Mouse (Mus musculus): ENCODE results near the gene Itln1.
"Not testable (repeated sequence)": the region's sequence is repeated elsewhere in the genome, so short reads cannot be mapped to it uniquely, and the experiment has no call there.

Itln1 gene

GRCm38 (mm10) chr1:171513234-171513633 is 21.9 kb downstream of the Itln1 start:
- no peak for DNase-seq

DNA sequence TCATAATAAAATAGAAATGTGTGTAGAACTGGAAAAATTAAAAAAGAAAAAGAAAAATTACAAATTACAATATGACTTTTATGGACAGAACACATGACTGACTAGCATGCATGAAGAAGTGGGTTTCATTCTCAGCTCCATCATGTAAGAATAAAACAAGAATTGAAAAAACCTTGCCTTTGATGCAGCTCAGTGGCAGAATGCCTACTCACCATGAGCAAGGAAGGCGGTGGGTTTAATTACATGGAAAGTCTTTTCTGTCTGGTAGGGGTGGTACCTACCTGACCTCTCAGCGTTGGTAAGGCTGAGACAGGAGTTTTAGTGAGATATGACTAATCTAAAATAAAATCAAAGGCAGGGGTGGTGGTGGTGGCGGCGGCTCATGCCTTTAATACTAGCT is 30.5 kb downstream of the Itln1 start:
- no peak for DNase-seq

DNA sequence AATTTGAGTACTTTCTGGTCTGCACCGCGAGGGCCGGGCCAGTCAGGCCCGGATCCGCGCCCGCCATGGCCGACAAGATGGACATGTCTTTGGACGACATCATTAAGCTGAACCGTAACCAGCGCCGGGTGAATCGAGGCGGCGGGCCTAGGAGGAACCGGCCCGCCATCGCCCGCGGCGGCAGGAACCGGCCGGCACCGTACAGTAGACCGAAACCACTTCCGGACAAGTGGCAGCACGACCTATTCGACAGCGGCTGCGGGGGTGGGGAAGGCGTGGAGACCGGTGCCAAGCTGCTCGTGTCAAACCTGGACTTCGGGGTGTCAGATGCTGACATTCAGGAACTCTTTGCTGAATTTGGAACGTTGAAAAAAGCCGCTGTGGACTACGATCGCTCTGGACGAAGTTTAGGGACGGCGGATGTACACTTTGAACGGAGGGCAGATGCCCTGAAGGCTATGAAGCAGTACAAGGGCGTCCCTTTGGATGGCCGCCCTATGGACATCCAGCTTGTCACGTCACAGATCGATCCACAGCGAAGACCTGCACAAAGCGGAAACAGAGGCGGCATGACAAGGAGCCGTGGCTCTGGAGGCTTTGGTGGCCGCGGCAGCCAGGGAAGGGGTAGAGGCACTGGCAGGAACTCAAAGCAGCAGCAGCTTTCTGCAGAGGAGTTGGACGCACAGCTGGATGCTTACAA is 31.4 kb downstream of the Itln1 start:
- peak; percentile 82 to 84 for DNase-seq

DNA sequence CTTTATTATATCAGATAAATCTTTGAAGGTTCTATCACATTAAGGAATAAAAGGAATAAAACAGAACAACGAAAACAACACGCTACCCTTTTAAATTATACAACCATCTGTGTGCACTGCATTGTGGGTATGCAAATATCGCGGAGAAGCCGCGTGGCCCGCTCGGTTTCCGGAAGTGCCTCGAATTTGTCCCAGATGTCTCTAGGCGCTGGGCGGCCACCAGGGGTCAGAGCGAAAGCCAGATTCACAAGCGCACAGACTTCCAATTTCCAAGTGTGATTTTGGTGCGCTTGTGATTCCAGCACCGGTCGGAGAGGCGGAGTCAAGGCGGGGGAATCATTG is 31.9 kb downstream of the Itln1 start, which contains the start of gene Alyref2:
Gene Alyref2 (plus strand): TSS at position 229 of the 342 bp plus-strand sequence.
- peak; percentile 94 to 95 for DNase-seq

DNA sequence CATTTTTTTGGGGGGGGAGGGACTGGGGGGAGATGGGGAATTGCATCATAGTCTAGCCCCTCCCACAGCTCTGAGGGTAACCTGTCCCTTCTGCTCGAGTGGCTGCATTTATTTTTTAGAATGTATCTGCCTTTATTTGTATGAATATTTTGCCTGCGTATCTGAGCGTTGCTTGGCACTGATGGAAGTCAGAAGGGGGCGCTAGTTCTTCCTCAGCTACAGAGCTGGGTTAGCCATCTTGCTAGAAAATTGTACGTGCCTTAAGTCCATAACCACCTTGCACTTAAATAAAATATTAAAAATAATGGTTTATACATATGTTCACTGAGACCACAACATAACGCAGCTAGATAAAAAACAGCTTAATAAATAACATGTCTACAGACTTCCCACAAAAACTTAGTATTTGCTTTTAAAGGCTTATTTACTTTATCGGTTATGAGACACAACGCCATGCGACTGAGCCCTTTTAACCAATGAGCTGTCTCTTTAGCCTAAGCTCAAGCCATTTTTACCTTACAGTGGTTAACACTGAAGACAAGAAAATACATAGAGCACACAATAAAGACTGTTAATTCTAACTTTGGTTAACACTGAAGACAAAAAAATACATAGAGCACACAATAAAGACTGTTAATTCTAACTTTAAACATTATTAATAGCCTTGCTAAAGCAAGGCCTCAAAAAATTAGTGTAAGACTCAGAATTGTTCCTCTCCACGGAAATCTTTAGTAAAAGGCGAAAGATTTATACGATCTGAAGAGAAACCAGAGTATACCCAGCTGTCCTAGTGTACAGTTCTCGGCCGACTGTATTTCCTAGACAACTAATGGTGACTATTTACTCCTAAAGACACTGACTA is 32.5 kb downstream of the Itln1 start:
- DNase-seq = peak; percentile 71 to 75

DNA sequence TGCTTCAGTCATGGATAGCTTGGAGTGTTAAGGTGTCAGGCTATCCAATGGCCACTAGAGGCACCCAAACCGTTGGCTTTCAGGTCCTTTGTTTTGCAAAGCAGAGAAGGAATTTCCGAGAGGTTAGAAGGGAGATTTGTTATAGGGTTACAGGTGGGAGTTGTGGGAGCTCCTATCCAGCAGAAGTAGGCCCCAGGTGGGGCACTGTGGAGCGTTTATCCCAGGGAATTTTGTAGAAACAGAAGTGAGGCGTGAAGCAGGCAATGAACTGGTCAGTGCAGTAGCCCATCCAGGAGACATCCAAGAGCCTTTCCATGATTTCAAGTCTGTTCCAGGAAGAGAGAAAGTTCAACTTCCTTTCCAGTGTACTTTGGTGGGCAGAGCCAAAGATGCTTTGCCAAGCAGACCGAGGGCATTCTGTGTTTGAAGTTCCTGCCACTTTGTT is 33.4 kb downstream of the Itln1 start:
- peak; percentile 26 to 35 for DNase-seq

DNA sequence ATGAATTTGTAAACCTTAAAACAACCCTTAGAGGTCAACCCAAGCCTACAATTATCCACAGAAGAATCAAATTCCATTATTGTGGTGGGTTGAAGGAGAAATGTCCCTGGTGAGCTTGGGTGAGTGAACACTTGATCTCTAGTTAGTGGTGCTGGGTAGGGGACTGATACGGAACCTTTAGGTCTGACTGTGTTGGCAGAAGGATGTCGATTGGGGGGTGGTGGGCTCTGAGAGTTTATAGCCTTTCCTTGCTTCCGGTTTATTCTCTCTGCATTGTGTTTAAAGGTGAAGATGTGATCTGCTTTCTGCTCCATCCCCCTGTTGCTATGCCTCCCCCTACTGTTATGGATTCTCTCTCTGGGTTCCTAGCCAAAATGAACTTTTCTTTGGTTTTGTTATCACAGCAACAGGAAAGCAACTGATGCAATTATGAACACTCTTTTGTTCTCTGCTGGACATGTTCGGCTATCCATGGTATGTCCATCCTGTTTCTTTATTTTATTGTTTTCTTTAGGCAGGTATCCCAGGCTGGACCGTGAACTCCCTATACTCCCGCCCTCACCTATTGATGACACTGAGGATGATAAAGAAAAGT is 34.0 kb downstream of the Itln1 start:
- DNase-seq = no peak

- no peak for DNase-seq
Measured at GRCm38 (mm10) chr1:171499856-171500255, 35.2 kb downstream of the Itln1 start.

- no peak for DNase-seq
Measured at GRCm38 (mm10) chr1:171495371-171495770, 39.7 kb downstream of the Itln1 start.

DNA sequence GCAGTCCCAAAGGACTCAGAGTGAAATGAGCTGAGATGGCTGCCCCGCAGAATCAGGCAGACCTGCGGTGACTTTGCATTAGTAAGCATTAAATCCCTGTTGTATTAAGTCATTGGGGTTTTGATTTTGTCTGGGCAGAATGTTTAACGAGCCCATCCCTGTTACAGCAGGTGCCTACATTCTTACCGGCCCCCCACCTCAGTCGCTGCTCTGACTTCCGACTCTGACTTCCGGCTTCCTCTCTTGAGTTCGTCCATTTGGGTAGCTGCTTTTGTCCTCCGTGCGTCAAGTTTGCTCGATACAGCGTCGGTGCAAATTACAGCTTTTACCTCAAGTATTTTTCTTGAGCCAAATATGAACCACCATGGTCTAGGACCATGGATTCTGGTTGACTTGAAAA is 40.9 kb downstream of the Itln1 start:
- no peak for DNase-seq

GRCm38 (mm10) chr1:171478968-171479367 is 56.1 kb downstream of the Itln1 start:
- DNase-seq = peak; percentile 79 to 81

DNA sequence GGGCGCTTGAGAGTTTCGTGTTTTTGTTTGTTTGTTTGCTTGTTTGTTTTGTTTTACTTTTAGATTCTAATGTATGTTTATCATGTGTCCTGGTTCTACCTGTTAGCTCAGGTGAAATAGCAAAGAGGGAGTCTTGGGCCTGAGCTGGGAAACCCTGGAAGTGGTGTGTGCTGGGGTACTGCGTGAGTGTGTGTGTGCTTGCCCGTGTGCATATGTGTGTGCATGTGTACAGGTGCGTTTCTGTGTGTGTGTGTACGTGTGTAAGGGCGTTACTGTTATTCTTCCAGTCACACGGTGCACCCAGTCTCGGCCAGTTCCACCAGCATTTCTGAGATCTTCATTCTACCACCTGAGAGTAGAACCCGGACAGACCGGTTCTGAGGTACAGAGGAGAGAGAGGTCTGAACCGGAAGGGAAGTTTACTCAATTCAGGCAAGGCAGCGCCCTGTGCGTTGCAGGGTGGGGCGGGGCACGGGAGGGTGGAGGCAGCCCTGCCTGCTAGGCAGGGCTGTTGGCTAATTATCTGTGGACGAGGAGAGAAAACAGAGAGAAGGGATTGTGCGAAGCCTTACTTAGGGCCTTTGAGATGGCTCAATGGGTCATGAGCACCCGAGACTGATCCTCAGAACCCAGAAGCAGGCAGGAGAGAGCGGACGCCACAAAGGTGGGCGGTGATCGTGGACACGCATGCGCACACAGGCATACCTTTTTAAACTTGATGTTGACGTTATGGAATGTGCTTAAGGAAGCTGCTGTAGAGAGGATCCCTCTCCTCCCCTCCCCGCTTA is 57.1 kb downstream of the Itln1 start:
- peak in 1 of 2 experiments; percentile 13 for DNase-seq

DNA sequence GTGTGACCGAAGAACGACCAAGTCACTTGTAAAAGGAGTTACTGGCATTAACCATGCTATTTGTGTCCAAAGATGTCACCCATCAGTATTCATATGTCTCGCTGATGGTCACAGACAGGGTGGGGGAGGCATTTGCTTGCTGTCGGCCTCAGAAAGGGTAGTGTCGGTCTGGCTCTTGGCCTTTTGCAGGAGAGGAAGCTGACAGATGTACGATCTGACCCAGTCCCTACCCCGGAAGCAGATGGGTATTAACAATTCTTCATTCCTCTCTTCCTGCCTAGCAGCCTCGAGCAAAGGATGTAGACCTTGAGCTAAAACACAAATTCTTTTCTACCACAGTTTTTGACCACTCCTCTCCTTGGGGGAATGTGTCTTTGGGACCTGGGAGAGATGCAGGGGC is 58.0 kb downstream of the Itln1 start:
- no peak for DNase-seq

DNA sequence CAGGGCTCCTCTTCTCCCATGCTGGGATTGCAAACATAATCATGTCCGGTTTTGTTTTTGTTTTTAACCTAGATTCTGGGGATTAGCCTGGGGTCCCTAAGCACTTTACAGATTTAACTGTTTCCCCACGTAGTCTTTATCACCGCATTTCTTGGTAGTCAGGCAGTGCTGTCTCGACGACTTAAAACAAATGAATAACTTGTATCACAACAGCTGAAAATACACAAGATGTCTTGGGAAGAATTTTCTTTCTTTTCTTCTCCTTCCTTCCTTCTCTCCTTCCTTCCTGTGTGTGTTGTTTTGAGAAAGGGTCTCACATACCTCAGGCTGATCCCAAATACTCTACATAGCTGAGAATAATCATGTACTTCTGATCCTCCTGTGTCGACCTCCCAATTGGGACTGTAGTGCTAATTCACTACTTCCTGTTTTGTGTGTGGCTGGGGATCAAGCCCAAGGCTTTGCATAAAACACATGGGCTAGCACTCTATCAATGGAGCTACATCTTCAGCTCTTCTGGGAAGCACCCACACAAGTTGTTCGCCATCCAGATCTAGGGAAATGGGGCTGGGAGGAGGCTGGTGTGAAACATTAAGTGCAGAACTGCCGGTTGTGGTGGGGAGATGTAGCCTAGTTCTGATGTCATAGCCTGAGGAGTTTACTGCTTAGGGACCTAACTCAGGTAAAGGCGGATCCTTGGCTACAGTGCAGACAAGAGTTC is 61.0 kb downstream of the Itln1 start:
- no peak for DNase-seq

- no peak for DNase-seq
Measured at GRCm38 (mm10) chr1:171473506-171473905, 61.6 kb downstream of the Itln1 start.

GRCm38 (mm10) chr1:171471941-171472340 is 63.2 kb downstream of the Itln1 start:
- DNase-seq = not testable (repeated sequence)

DNA sequence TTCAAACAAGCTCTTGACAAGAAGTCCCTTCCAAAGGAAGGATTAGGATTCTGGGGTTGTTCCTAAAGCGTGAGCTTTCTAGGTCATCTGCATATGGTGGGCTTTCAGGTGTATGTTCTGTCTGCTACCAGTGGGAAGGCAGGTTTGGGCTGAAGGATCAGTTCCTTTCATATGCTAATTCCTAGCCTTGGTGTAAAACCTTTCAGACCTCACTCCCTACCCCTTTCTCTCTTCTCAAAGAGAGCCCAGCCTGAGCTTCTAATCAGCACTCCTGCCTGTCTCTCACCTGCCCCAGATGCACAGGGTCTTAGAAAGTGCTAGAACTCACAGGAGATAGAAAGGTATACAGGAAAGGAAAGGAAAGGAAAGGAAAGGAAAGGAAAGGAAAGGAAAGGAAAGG is 63.6 kb downstream of the Itln1 start:
- no peak for DNase-seq

GRCm38 (mm10) chr1:171470896-171471295 is 64.2 kb downstream of the Itln1 start:
- DNase-seq = no peak

DNA sequence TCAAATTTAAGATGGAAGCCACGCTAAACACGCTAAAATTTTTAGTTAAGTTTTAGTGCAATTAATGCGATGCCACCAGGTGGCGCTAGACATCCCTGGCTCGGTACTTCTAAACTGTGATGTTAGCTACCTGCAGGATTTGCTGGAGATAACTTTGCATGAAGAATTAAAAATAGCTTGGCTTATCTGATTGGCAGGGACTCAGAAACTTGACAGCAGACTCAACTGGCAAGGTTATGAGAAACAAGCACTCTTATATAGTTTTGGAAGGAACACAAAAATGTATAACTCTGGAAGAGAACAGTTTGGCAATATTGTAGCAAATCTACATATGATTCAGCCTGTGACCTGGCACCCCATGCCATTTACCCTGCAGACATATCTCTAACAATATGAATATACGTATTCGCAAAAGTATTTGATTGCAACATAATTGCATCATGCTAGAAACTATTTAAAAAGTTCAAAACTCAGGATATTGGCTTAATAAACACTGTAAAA is 64.7 kb downstream of the Itln1 start:
- DNase-seq = peak; percentile 82 to 86

GRCm38 (mm10) chr1:171469678-171470077 is 65.4 kb downstream of the Itln1 start:
- DNase-seq = no peak

Measured in B cell, adult 2 months (primary cell).